Mouse (Mus musculus) embryonic facial prominence, embryonic 13.5 days (tissue): Measurements from ENCODE around the gene Fam149a. TPM values are rescaled to one million over a fixed set of nuclear protein-coding genes. Genes with fewer than 3 reads are reported as not detected.

ENCODE experiments used
- ATAC-seq: fragments of 200-750 bp; cut with Nextera tagmentation; 2 replicates; pipeline ENCODE4 v1.8.0; 2017; ENCODE audit warnings: low read depth; ENCODE audit not compliant: insufficient number of reproducible peaks, insufficient read depth, low FRiP score, low TSS enrichment
- H3K27ac ChIP-seq: fragments of 300-500 bp; sonication (generic); 2 replicates; pipeline ENCODE4 v1.5.1; 2015; ENCODE audit warnings: moderate library complexity, mild to moderate bottlenecking, inconsistent platforms
- H3K27me3 ChIP-seq: fragments of 300-500 bp; sonication (generic); 2 replicates; pipeline ENCODE4 v1.6.1; 2015; ENCODE audit warnings: mild to moderate bottlenecking, inconsistent platforms
- H3K36me3 ChIP-seq: fragments of 300-500 bp; sonication (generic); 2 replicates; pipeline ENCODE4 v1.6.1; 2015; ENCODE audit warnings: mild to moderate bottlenecking, inconsistent platforms
- H3K4me1 ChIP-seq: fragments of 300-500 bp; sonication (generic); 2 replicates; pipeline ENCODE4 v1.6.1; 2015; ENCODE audit warnings: inconsistent platforms
- H3K4me2 ChIP-seq: fragments of 300-500 bp; sonication (generic); 2 replicates; pipeline ENCODE4 v1.6.1; 2015; ENCODE audit warnings: moderate library complexity, mild to moderate bottlenecking, inconsistent platforms
- H3K4me3 ChIP-seq: fragments of 300-500 bp; sonication (generic); 2 replicates; pipeline ENCODE4 v1.5.1; 2015; ENCODE audit warnings: mild to moderate bottlenecking, inconsistent platforms
- H3K9ac ChIP-seq: fragments of 300-500 bp; sonication (generic); 2 replicates; pipeline ENCODE4 v1.6.1; 2015; ENCODE audit warnings: mild to moderate bottlenecking, inconsistent platforms
- H3K9me3 ChIP-seq: fragments of 300-500 bp; sonication (generic); 2 replicates; pipeline ENCODE4 v1.6.1; 2016; ENCODE audit warnings: inconsistent platforms
- WGBS: fragments of 180-500 bp; shearing (Covaris S2); methylation state at CpG from one replicate; pipeline ENCODE4 v1.1.7; 2015; ENCODE audit warnings: mixed read lengths; 5-methylcytosine and 5-hydroxymethylcytosine counted together
- polyA plus RNA-seq: library from polyadenylated mRNA; unstranded; fragments of >200 nt; fragmentation: Nextera tagmentation; extraction: Ambion mirVana; gene quantifications from 2 replicates; pipeline ENCODE4 v1.2.1, GENCODE M21; 2015

The Fam149a gene
- polyA plus RNA-seq, 1 experiment from 2014 or later = 8.3 TPM

DNA sequence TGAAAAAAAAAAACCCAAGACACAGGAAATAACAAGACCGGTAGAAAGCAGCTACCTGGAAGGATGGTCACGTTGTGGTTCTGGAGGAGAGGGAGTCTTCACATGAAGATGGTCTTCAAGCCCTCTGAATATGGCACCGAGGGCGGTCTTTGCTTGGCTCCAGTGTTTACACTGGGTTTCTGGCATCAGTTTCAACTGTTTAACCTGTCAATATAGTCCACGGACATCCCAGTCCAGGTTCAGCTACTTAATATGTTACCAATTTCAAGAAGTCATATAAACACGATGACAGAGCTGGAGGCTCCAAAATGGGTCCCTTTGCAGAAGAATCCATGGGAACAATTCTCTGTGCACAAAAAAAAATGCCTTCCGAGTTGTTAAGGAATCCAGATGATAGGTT, 87.4 kb downstream of the Fam149a start, which contains the start of gene Klkb1:
Klkb1 (minus strand) TSS at position 173 of the 400 bp plus-strand sequence.
- Histone ChIP-seq H3K4me1 (no peaks in the 10 kb centered on the region), H3K9me3 (no peaks in the 10 kb centered on the region), H3K27me3 (no peaks in the 10 kb centered on the region), H3K27ac (no peak within 1 kb of the TSS), H3K36me3 (no peaks in the 10 kb centered on the region), H3K9ac (no peak within 1 kb of the TSS), H3K4me2 (no peak within 1 kb of the TSS), H3K4me3 (no peak within 1 kb of the TSS)
- 84% methylated on average over 7 of the region's 7 CpGs for WGBS
- ATAC-seq = no peak

DNA sequence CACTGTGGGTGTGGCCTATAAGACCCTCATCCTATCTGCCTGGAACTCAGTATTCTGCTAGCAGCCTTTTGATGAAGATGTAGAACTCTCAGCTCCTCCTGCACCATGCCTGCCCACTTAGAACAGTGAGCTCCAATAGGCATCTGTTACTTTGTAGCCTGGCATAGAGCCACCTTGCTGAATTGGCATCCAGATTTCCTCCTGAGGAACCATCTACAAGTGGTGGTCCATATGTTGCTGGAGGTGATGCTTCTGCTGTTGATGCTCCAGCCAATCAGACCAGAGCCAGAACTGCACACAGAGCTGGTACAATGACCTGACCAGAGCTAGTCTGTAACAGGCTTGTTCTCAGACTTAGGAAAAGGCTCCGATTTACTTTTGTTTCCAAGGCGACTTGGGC, 90.3 kb downstream of the Fam149a start:
- Histone ChIP-seq H3K9me3 (no peaks in the 10 kb centered on the region), H3K27me3 (no peaks in the 10 kb centered on the region), H3K36me3 (no peaks in the 10 kb centered on the region), H3K4me1 (no peaks in the 10 kb centered on the region), H3K9ac (no peak overlapping the region), H3K4me2 (no peak overlapping the region), H3K27ac (no peak overlapping the region), H3K4me3 (no peak overlapping the region)
- no peak for ATAC-seq
- 93% methylated on average over 2 of the region's 2 CpGs for WGBS

Other genes starting within 250 kb of the Fam149a start
- gene F11, start 120.3 kb downstream of the Fam149a start, polyA plus RNA-seq = 0.55 TPM in 1 of 2 replicates, not detected in the other
- gene Klkb1, start 87.4 kb downstream of the Fam149a start, polyA plus RNA-seq = 0.04 and 0.23 TPM in 2 replicates
- gene Gm45753, start 73.8 kb downstream of the Fam149a start, polyA plus RNA-seq = 0.10 TPM in 1 of 2 replicates, not detected in the other
- gene Cyp4v3, start 49.1 kb downstream of the Fam149a start, polyA plus RNA-seq = 1.7 and 2.2 TPM in 2 replicates
- gene Tlr3, start 28.8 kb upstream of the Fam149a start, polyA plus RNA-seq = 1.4 and 1.6 TPM in 2 replicates
- 24.5 and 34.9 TPM in 2 replicates for gene Sorbs2, start 125.5 kb upstream of the Fam149a start, polyA plus RNA-seq